Mouse (Mus musculus) G1E (cell line): ENCODE data around the gene Gm17657. TPM values are rescaled to one million over a fixed set of nuclear protein-coding genes. Genes with fewer than 3 reads are reported as not detected.

ENCODE experiments used
- ATAC-seq: 2 replicates; pipeline ENCODE4 v1.8.0; 2016; ENCODE audit warnings: mild to moderate bottlenecking; ENCODE audit not compliant: insufficient number of reproducible peaks, poor library complexity, low FRiP score, severe bottlenecking; ENCODE audit errors: extremely low read depth
- DNase-seq: peaks from one replicate; pipeline ENCODE4 v3.0.0; 2012; ENCODE audit warnings: low spot score
- H3K27me3 ChIP-seq: 2 replicates; pipeline ENCODE4 v1.6.1; 2012; ENCODE audit warnings: mild to moderate bottlenecking, low read length, inconsistent platforms; ENCODE audit not compliant: insufficient read depth
- H3K36me3 ChIP-seq: replicated peaks from 2 replicates; pipeline ENCODE3; 2012; ENCODE audit warnings: mild to moderate bottlenecking, inconsistent platforms
- H3K4me1 ChIP-seq: 2 replicates; pipeline ENCODE4 v1.6.1; 2012; ENCODE audit warnings: low read depth, low read length, inconsistent platforms, mixed read lengths; ENCODE audit not compliant: insufficient read depth
- H3K4me3 ChIP-seq: 2 replicates; pipeline ENCODE4 v1.5.1; 2012; ENCODE audit warnings: low read depth, mild to moderate bottlenecking, inconsistent platforms, low read length, moderate library complexity, mixed read lengths
- H3K9me3 ChIP-seq: replicated peaks from 2 replicates; pipeline ENCODE4 v1.6.1; 2012; ENCODE audit warnings: inconsistent platforms
- CTCF ChIP-seq: IDR thresholded peaks from 2 replicates; pipeline ENCODE4 v1.5.1; 2012; ENCODE audit warnings: low read depth, low read length, inconsistent platforms, mixed read lengths
- GATA1 ChIP-seq: IDR thresholded peaks from 2 replicates; pipeline ENCODE4 v1.6.1; 2012; ENCODE audit warnings: borderline replicate concordance, low read length, inconsistent platforms, mixed read lengths
- GATA2 ChIP-seq: IDR thresholded peaks from 2 replicates; pipeline ENCODE4 v1.6.1; 2012; ENCODE audit warnings: low read depth, low read length, inconsistent platforms, borderline replicate concordance
- POLR2AphosphoS5 ChIP-seq: IDR thresholded peaks from 2 replicates; pipeline ENCODE4 v1.6.1; 2012; ENCODE audit warnings: low read depth, low read length, inconsistent platforms; ENCODE audit not compliant: insufficient replicate concordance
- TAL1 ChIP-seq: conservative IDR thresholded peaks from 2 replicates; pipeline ENCODE4 v1.6.1; 2012; ENCODE audit warnings: low read depth, low read length, inconsistent platforms, mixed read lengths
- polyA plus RNA-seq: library from polyadenylated mRNA; stranded (reverse); fragments of >175 nt; gene quantifications from 2 replicates; pipeline ENCODE4 v1.2.3, GENCODE M21; 2012
- total RNA-seq, 2 experiments: library from RNA; stranded (forward) in 1 of 2; stranded (reverse) in 1 of 2; fragments of 200-1000 nt in 1 of 2; fragments of >200 nt in 1 of 2; fragmentation: Nextera tagmentation in 1 of 2; gene quantifications; 2 replicates each; pipeline ENCODE4 v1.2.3; 2014 to 2017

The Gm17657 gene
- total and polyA plus RNA-seq, 3 experiments = 0.11 TPM; not detected in 2

DNA sequence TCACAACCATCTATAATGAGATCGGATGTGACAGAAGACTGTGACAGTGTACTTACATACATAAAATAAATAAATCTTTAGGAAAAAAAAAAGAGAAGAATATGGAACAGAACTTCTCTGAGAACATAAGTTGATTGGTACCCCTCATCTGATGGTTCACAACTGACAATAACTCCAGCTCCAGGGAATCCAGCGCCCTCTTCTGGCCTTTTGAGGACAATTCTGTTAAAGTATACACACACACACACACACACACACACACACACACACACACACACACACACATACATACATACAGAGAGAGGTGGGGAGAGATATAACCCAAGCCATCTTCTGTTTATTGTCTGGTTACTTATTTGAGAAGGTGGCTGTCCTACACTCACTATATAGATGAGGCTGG lies 65.0 kb downstream of the Gm17657 start:
- H3K9me3 ChIP-seq = peaks cover 7% of the 10 kb centered on the region
- no peak overlapping the region for H3K4me3 ChIP-seq
- TF ChIP-seq GATA1 (no peak), POLR2AphosphoS5 (no peak), TAL1 (no peak), GATA2 (no peak), CTCF (no peak)
- no peaks in the 10 kb centered on the region for H3K27me3 ChIP-seq
- ATAC-seq (no peak), DNase-seq (no peak)
- no peaks in the 10 kb centered on the region for H3K36me3 ChIP-seq
- peaks cover 58% of the 10 kb centered on the region for H3K4me1 ChIP-seq

DNA sequence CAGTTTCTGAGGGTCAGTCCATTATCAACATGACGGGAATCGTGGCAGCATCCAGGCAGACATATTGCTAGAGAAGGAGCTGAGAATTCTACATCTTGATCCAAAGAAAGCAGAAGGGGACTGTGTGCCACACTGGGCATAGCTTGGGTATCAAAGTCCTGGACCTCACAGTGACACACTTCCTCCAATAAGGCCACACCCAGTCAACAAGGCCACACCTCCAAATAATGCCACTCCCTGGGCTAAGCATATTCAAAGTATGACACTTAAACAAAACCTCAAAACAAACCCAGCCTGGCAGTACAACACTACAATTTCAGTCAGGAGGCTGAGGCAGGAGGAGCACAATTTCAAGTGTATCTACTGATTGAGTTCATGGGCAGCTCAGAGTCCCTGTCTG lies 66.2 kb downstream of the Gm17657 start:
- TF ChIP-seq CTCF (no peak), POLR2AphosphoS5 (no peak), GATA2 (no peak), TAL1 (no peak), GATA1 (no peak)
- DNase-seq (no peak), ATAC-seq (no peak)
- Histone ChIP-seq H3K27me3 (no peaks in the 10 kb centered on the region), H3K9me3 (peaks cover 7% of the 10 kb centered on the region), H3K4me3 (no peak overlapping the region), H3K4me1 (peaks cover 54% of the 10 kb centered on the region), H3K36me3 (no peaks in the 10 kb centered on the region)

DNA sequence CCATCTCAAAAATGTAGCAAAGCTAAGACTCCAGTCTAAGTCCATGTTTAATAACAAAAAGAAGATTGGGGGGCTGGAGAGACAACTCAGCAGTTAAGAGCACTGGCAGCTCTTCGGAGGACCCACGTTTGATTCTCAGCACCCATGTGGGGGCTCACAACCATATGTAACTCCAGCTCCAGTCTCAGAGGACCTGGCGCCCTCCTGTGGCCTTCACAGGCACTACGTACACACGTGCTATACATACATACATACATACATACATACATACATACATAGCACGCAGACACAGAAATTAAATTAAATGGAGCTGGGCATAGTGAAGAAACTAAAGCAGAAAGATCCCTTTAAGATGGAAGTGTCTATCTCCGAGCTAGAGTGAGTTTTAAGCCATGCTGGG lies 66.8 kb downstream of the Gm17657 start:
- DNase-seq (no peak), ATAC-seq (no peak)
- Histone ChIP-seq H3K27me3 (no peaks in the 10 kb centered on the region), H3K9me3 (peaks cover 7% of the 10 kb centered on the region), H3K4me1 (peaks cover 56% of the 10 kb centered on the region), H3K4me3 (no peak overlapping the region), H3K36me3 (no peaks in the 10 kb centered on the region)
- no peak for TF ChIP-seq TAL1

GRCm38 (mm10) chr17:29480256-29480655 lies 69.2 kb downstream of the Gm17657 start:
- H3K4me1 ChIP-seq = peaks cover 42% of the 10 kb centered on the region
- TF ChIP-seq TAL1 = no peak
- no peak for TF ChIP-seq CTCF
- H3K4me3 ChIP-seq = no peak overlapping the region
- H3K36me3 ChIP-seq = no peaks in the 10 kb centered on the region
- H3K27me3 ChIP-seq = no peaks in the 10 kb centered on the region
- H3K9me3 ChIP-seq = peaks cover 7% of the 10 kb centered on the region
- ATAC-seq (no peak), DNase-seq (no peak)

DNA sequence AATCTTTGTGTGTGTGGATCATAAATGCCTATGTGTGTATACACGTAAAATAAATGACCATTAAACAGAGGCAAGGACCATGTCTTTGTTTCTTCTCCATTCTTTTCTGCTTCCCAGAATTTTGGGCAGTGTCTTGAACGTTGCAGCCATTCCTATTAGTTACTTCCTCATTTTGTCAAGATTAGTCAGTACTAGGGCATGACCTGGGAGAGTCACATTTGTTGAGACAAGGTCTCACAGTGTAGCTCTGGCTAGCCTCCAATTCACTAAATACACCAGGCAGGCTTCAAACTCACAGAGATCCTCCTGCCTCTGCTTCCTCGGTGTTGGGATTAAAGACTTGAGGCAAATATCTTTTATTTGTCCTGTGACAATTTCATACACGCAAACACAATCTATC lies 71.2 kb downstream of the Gm17657 start:
- no peak; the same call in 1 of the 2 replicates for ATAC-seq
- peaks cover 30% of the 10 kb centered on the region for H3K4me1 ChIP-seq

DNA sequence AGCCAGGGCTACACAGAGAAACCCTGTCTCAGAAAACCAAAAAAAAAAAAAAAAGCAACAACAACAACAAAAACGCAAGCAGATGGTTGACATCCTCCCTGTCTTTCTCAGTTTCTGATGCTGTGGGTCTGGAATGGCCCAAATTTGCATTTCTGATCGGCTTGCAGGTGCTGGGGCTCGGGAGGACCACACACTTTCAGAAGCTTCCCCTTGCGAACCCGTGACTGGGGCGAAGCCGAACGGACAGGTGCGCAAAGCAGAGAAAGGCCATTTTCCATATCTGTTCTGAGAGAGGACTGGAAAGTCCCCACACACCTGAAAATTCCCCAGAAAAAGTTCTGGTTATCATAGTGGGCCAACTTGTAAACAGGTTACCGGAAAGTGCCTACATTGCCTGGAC lies 72.1 kb downstream of the Gm17657 start:
- TF ChIP-seq CTCF (no peak), GATA2 (no peak), POLR2AphosphoS5 (no peak), TAL1 (no peak), GATA1 (no peak)
- no peak for DNase-seq

More for the DNA sequence above, 71.2 kb downstream of the Gm17657 start:
- H3K4me3 ChIP-seq = no peak overlapping the region
- peaks cover 7% of the 10 kb centered on the region for H3K9me3 ChIP-seq
- no peaks in the 10 kb centered on the region for H3K27me3 ChIP-seq
- no peaks in the 10 kb centered on the region for H3K36me3 ChIP-seq
- DNase-seq = no peak
- TF ChIP-seq GATA2 (no peak), CTCF (no peak), TAL1 (no peak), GATA1 (no peak), POLR2AphosphoS5 (no peak)

GRCm38 (mm10) chr17:29476461-29476860 lies 73.0 kb downstream of the Gm17657 start:
- peaks cover 27% of the 10 kb centered on the region for H3K4me1 ChIP-seq
- H3K27me3 ChIP-seq = no peaks in the 10 kb centered on the region
- H3K36me3 ChIP-seq = no peaks in the 10 kb centered on the region
- DNase-seq (no peak), ATAC-seq (no peak)
- H3K9me3 ChIP-seq = no peaks in the 10 kb centered on the region
- H3K4me3 ChIP-seq = no peak overlapping the region
- TF ChIP-seq POLR2AphosphoS5 (no peak), GATA2 (no peak), TAL1 (no peak), CTCF (no peak), GATA1 (no peak)

More for the DNA sequence above, 72.1 kb downstream of the Gm17657 start:
- no peak for ATAC-seq
- peaks cover 2% of the 10 kb centered on the region for H3K9me3 ChIP-seq
- H3K4me1 ChIP-seq = peaks cover 27% of the 10 kb centered on the region
- H3K36me3 ChIP-seq = no peaks in the 10 kb centered on the region
- no peaks in the 10 kb centered on the region for H3K27me3 ChIP-seq
- no peak overlapping the region for H3K4me3 ChIP-seq
